In genomic region chr14:60767884-60768283, GRCm38 (mm10) we compare ENCODE assay signal across 24 mouse cellular contexts. TPM values are rescaled to one million over a fixed set of nuclear protein-coding genes. Genes with fewer than 3 reads are reported as not detected.
DNase-seq lines count a peak whose midpoint lies in the region; ATAC-seq and TF ChIP-seq lines count a peak whose summit lies in the region.
"Had no signal": no experiment of that assay in that cellular context is flagged by ENCODE, and none has a peak within 500 bp of the region (broad histone marks: within the 10 kb centered on the region; RNA-seq: fewer than 3 reads in every experiment).

Gene C1qtnf9, plus strand, starts transcription at chr14:60768134.

- no peak within 1 kb of the TSS for H3K9ac ChIP-seq in lung, postnatal 0 days (replicated peaks; ENCODE audit: low read depth)
- H3K9ac ChIP-seq in heart, postnatal 0 days (replicated peaks; ENCODE audit: low read depth, low read length): no peak within 1 kb of the TSS
- no peak within 1 kb of the TSS for H3K9ac ChIP-seq in midbrain, embryonic 15.5 days
- H3K9ac ChIP-seq: limb, embryonic 15.5 days; stomach, embryonic 15.5 days had no signal

- H3K36me3 ChIP-seq in lung, postnatal 0 days (ENCODE audit: insufficient read depth, low read length): no peaks in the 10 kb centered on the region
- H3K36me3 ChIP-seq in heart, postnatal 0 days (replicated peaks; ENCODE audit: control insufficient read depth, insufficient read depth, low read length): no peaks in the 10 kb centered on the region
- no peaks in the 10 kb centered on the region for H3K36me3 ChIP-seq in midbrain, embryonic 15.5 days (replicated peaks)
- H3K36me3 ChIP-seq: embryonic facial prominence, embryonic 10.5 days; limb, embryonic 15.5 days; stomach, embryonic 15.5 days had no signal

- H3K9me3 ChIP-seq in lung, postnatal 0 days (ENCODE audit: low read length): no peaks in the 10 kb centered on the region
- no peaks in the 10 kb centered on the region for H3K9me3 ChIP-seq in heart, postnatal 0 days (replicated peaks; ENCODE audit: control insufficient read depth, low read length)
- H3K9me3 ChIP-seq in midbrain, embryonic 15.5 days: no peaks in the 10 kb centered on the region
- H3K9me3 ChIP-seq: embryonic facial prominence, embryonic 10.5 days; limb, embryonic 15.5 days; stomach, embryonic 15.5 days had no signal

- no peak for TF ChIP-seq EP300 in lung, postnatal 0 days (IDR thresholded peaks at IDR 0.05)
- no peak for TF ChIP-seq EP300 in heart, postnatal 0 days (IDR thresholded peaks at IDR 0.05; ENCODE audit: low read depth)

- H3K27ac ChIP-seq in lung, postnatal 0 days (ENCODE audit: low read length): 0 out of 2 replicates have a peak within 1 kb of the TSS, but pooled peaks have one; percentile 45
- peak within 1 kb of the TSS; percentile 58 for H3K27ac ChIP-seq in heart, postnatal 0 days (ENCODE audit: low read depth)
- H3K27ac ChIP-seq in midbrain, embryonic 15.5 days: no peak within 1 kb of the TSS
- H3K27ac ChIP-seq: embryonic facial prominence, embryonic 10.5 days; limb, embryonic 15.5 days; stomach, embryonic 15.5 days had no signal

- H3K4me3 ChIP-seq in lung, postnatal 0 days (ENCODE audit: low read depth, low read length): no peak within 1 kb of the TSS
- no peak within 1 kb of the TSS for H3K4me3 ChIP-seq in heart, postnatal 0 days (ENCODE audit: low read depth, low read length)
- H3K4me3 ChIP-seq in midbrain, embryonic 15.5 days: no peak within 1 kb of the TSS
- H3K4me3 ChIP-seq: embryonic facial prominence, embryonic 10.5 days; erythroblast, embryonic 14.5 days; limb, embryonic 15.5 days; stomach, embryonic 15.5 days had no signal

- no peaks in the 10 kb centered on the region for H3K27me3 ChIP-seq in lung, postnatal 0 days (replicated peaks; ENCODE audit: insufficient read depth, low read length)
- H3K27me3 ChIP-seq in heart, postnatal 0 days (ENCODE audit: control insufficient read depth, insufficient read depth, low read length): no peaks in the 10 kb centered on the region
- no peaks in the 10 kb centered on the region for H3K27me3 ChIP-seq in midbrain, embryonic 15.5 days (replicated peaks)
- H3K27me3 ChIP-seq: limb, embryonic 15.5 days; stomach, embryonic 15.5 days had no signal

- peaks cover 3% of the 10 kb centered on the region; the same call in 1 of the 2 replicates for H3K4me1 ChIP-seq in lung, postnatal 0 days (ENCODE audit: insufficient read depth, low read depth, low read length)
- peaks cover 24% of the 10 kb centered on the region for H3K4me1 ChIP-seq in heart, postnatal 0 days (ENCODE audit: control insufficient read depth, insufficient read depth)
- H3K4me1 ChIP-seq in midbrain, embryonic 15.5 days: no peaks in the 10 kb centered on the region

- no peak within 1 kb of the TSS for H3K4me2 ChIP-seq in lung, postnatal 0 days (replicated peaks; ENCODE audit: low read depth, low read length)
- H3K4me2 ChIP-seq in heart, postnatal 0 days (ENCODE audit: low read depth, low read length): no peak within 1 kb of the TSS
- no peak within 1 kb of the TSS for H3K4me2 ChIP-seq in midbrain, embryonic 15.5 days
- H3K4me2 ChIP-seq: limb, embryonic 15.5 days; stomach, embryonic 15.5 days had no signal

- WGBS in lung, postnatal 0 days: 31% methylated on average over 4 of the region's 4 CpGs
- 55% methylated on average over 4 of the region's 4 CpGs for WGBS in heart, postnatal 0 days
- 67% methylated on average over 4 of the region's 4 CpGs for WGBS in midbrain, embryonic 15.5 days

- no peak for TF ChIP-seq CTCF in lung, postnatal 0 days (IDR thresholded peaks at IDR 0.05)
- no peak for TF ChIP-seq CTCF in heart, postnatal 0 days (IDR thresholded peaks at IDR 0.05; ENCODE audit: low read depth)

- no peak for ATAC-seq in lung, postnatal 0 days
- no peak for ATAC-seq in heart, postnatal 0 days (ENCODE audit: insufficient read depth, low read depth)
- ATAC-seq in midbrain, embryonic 15.5 days (replicated peaks): no peak
- ATAC-seq: forebrain, embryonic 14.5 days; inflammation-experienced regulatory T-cells, adult 6 months had no signal

- DNase-seq in adrenal gland, postnatal 14 days: no peak
- no peak for DNase-seq in adrenal gland, adult 18-20 months (ENCODE audit: low spot score in 2 of 2)
- no peak for DNase-seq in lung, postnatal 0 days (ENCODE audit: low spot score)
- no peak for DNase-seq in lung, postnatal 10 days
- no peak for DNase-seq in heart, postnatal 0 days (ENCODE audit: low spot score)
- DNase-seq in thymus, postnatal 0 days (ENCODE audit: low spot score): no peak
- no peak for DNase-seq in cerebellum, postnatal 10 days
- DNase-seq: cerebellum, adult 11-12 months; kidney, adult 9 months; layer of hippocampus, postnatal 36 days; midbrain, embryonic 14.5 days; right cerebral cortex, adult 18-20 months; spleen, adult 18-20 months; thymus, adult 2 months had no signal

RNA-seq across cellular contexts. Expression of gene C1qtnf9, which starts in this region (rescaled TPM):
- 18.4 and 25.7 TPM in 2 replicates for total RNA-seq in adrenal gland, postnatal 14 days (2021)
- total RNA-seq in adrenal gland, adult 18-20 months (2021): 1 to 10 TPM; 2.4 to 6.8 TPM
- 0.45 and 0.77 TPM in 2 replicates for polyA plus RNA-seq in lung, postnatal 0 days (2015; fragmentation: Nextera tagmentation; extraction: Ambion mirVana)
- 2.2 and 2.8 TPM in 2 replicates for total RNA-seq in heart, postnatal 0 days (2014; rRNA removed; ENCODE audit: low replicate concordance)
- 4.6 and 5.4 TPM in 2 replicates for polyA plus RNA-seq in heart, postnatal 0 days (2015; fragmentation: Nextera tagmentation; extraction: Ambion mirVana)
- polyA plus RNA-seq in midbrain, embryonic 15.5 days (2015; fragmentation: Nextera tagmentation; extraction: Ambion mirVana): 0.14 and 0.19 TPM in 2 replicates
- 3.0 and 4.0 TPM in 2 replicates for polyA plus RNA-seq in thymus, postnatal 0 days (2015; fragmentation: Nextera tagmentation; extraction: Ambion mirVana)
- total RNA-seq: megakaryocyte progenitor cell, adult 5-6 weeks; MEL had no signal
- polyA plus RNA-seq: forebrain, embryonic 14.5 days; hindbrain, embryonic 11.5 days; midbrain, embryonic 14.5 days had no signal
